Mouse (Mus musculus) testis, postnatal 14 days (tissue): ENCODE data around the gene Olfr631.
"Not testable (repeated sequence)": the region's sequence is repeated elsewhere in the genome, so short reads cannot be mapped to it uniquely, and the experiment has no call there.

Source experiments
- DNase-seq: peaks from one replicate; pipeline ENCODE4 v3.0.0; 2021; ENCODE audit warnings: low spot score

Gene Olfr631

GRCm38 (mm10) chr7:103928525-103928924 is at the start of gene Olfr631:
TSS of gene Olfr631 (plus strand) at chr7:103928825.
- DNase-seq = no peak

- DNase-seq = no peak
Observed at GRCm38 (mm10) chr7:103886152-103886551, 42.5 kb upstream of the Olfr631 start, which contains the start of gene Olfr66. TSS of gene Olfr66 (minus strand) at chr7:103886252.

GRCm38 (mm10) chr7:103894385-103894784 is 34.2 kb upstream of the Olfr631 start, which contains the start of gene Olfr64:
TSS of gene Olfr64 (minus strand) at chr7:103894485.
- DNase-seq = no peak

- DNase-seq = no peak
Observed at GRCm38 (mm10) chr7:103903187-103903586, 25.4 kb upstream of the Olfr631 start, which contains the start of gene Olfr65. TSS of gene Olfr65 (plus strand) at chr7:103903487.

- DNase-seq = no peak
Observed at GRCm38 (mm10) chr7:103910047-103910446, 18.6 kb upstream of the Olfr631 start.

- no peak for DNase-seq
Observed at GRCm38 (mm10) chr7:103912969-103913511, 15.6 kb upstream of the Olfr631 start.

GRCm38 (mm10) chr7:103915338-103915737 is 13.3 kb upstream of the Olfr631 start:
- DNase-seq = no peak

- no peak for DNase-seq
Observed at GRCm38 (mm10) chr7:103934264-103934663, 5.6 kb downstream of the Olfr631 start, which contains the start of gene Olfr632. TSS of gene Olfr632 (plus strand) at chr7:103934347.

- no peak for DNase-seq
Observed at GRCm38 (mm10) chr7:103942730-103943129, 14.1 kb downstream of the Olfr631 start.

GRCm38 (mm10) chr7:103944137-103944536 is 15.5 kb downstream of the Olfr631 start, which contains the start of gene Olfr633:
TSS of gene Olfr633 (plus strand) at chr7:103944437.
- no peak for DNase-seq

GRCm38 (mm10) chr7:103966873-103967272 is 38.2 kb downstream of the Olfr631 start:
- DNase-seq = not testable (repeated sequence)

- no peak for DNase-seq
Observed at GRCm38 (mm10) chr7:103970852-103971251, 42.2 kb downstream of the Olfr631 start, which contains the start of gene Olfr635. TSS of gene Olfr635 (plus strand) at chr7:103971152.

GRCm38 (mm10) chr7:103971782-103972181 is 43.2 kb downstream of the Olfr631 start:
- DNase-seq = no peak
